In genomic region chr13:111789420-111790065, GRCm38 (mm10) we compare ENCODE assay signal across 10 mouse cellular contexts. TPM values are rescaled to one million over a fixed set of nuclear protein-coding genes. Genes with fewer than 3 reads are reported as not detected.
A peak's percentile ranks its signal among the peaks of the same experiment; 100 is the strongest.
DNase-seq lines count a peak whose midpoint lies in the region; ATAC-seq and TF ChIP-seq lines count a peak whose summit lies in the region.
"Had no signal": no experiment of that assay in that cellular context is flagged by ENCODE, and none has a peak within 500 bp of the region (broad histone marks: within the 10 kb centered on the region; RNA-seq: fewer than 3 reads in every experiment).

No protein-coding gene starts in this region.

- H3K9ac ChIP-seq in intestine, embryonic 15.5 days, result no peak overlapping the region; the same call in 1 of the 2 replicates
- H3K9ac ChIP-seq: forebrain, postnatal 0 days had no signal

- TF ChIP-seq CTCF in small intestine, adult 2 months (IDR thresholded peaks at IDR 0.05; ENCODE audit: extremely low read depth, insufficient read length, insufficient replicate concordance, low read depth, low read length), result peak; percentile 21; the same call in 1 of the 2 replicates

- no peaks in the 10 kb centered on the region for H3K9me3 ChIP-seq in heart, embryonic 10.5 days
- no peaks in the 10 kb centered on the region for H3K9me3 ChIP-seq in intestine, embryonic 15.5 days

- intact Hi-C loops in heart, postnatal 10 days (cut with DNase I), result loop anchor here (2.0 to 5.0 kb wide), 4 partner anchors 17 to 407 kb away; no protein-coding TSS in a partner anchor

- H3K4me1 ChIP-seq in heart, embryonic 10.5 days, result peaks cover 66% of the 10 kb centered on the region
- H3K4me1 ChIP-seq in intestine, embryonic 15.5 days (replicated peaks), result peaks cover 58% of the 10 kb centered on the region
- peaks cover 35% of the 10 kb centered on the region for H3K4me1 ChIP-seq in small intestine, adult 2 months (ENCODE audit: control insufficient read depth, insufficient read depth, insufficient read length, low read length)

- 0 out of 2 replicates have a peak, but pooled peaks cover 2% of the 10 kb centered on the region for H3K36me3 ChIP-seq in heart, embryonic 10.5 days
- no peaks in the 10 kb centered on the region for H3K36me3 ChIP-seq in intestine, embryonic 15.5 days
- H3K36me3 ChIP-seq in small intestine, adult 2 months (ENCODE audit: control insufficient read depth, insufficient read depth, low read length), result peaks cover 1% of the 10 kb centered on the region; the same call in 1 of the 2 replicates

- 37% methylated on average over 9 of the region's 9 CpGs for WGBS in heart, embryonic 10.5 days
- 24% methylated on average over 9 of the region's 9 CpGs for WGBS in intestine, embryonic 15.5 days
- WGBS in small intestine, adult 2 months, result 55% methylated on average over 9 of the region's 9 CpGs

- H3K27ac ChIP-seq in heart, embryonic 10.5 days, result peak overlapping the region; percentile 56
- 0 out of 2 replicates have a peak overlapping the region, but pooled peaks have one; percentile 38 for H3K27ac ChIP-seq in intestine, embryonic 15.5 days
- no peak overlapping the region for H3K27ac ChIP-seq in small intestine, adult 2 months (ENCODE audit: insufficient read depth, low read depth, low read length)

- H3K4me3 ChIP-seq in heart, embryonic 10.5 days, result 0 out of 2 replicates have a peak overlapping the region, but pooled peaks have one; percentile 15
- H3K4me3 ChIP-seq in intestine, embryonic 15.5 days (replicated peaks), result no peak overlapping the region
- H3K4me3 ChIP-seq in small intestine, adult 2 months (ENCODE audit: low read depth, low read length), result no peak overlapping the region

- H3K4me2 ChIP-seq in intestine, embryonic 15.5 days (replicated peaks), result peak overlapping the region; percentile 30; the same call in 1 of the 2 replicates

- no peak for TF ChIP-seq POLR2A in small intestine, adult 2 months (IDR thresholded peaks at IDR 0.05; ENCODE audit: low read depth, low read length)

- ATAC-seq in intestine, embryonic 15.5 days, result 0 out of 2 replicates have a peak, but pooled peaks have one; percentile 21
- ATAC-seq: forebrain, postnatal 0 days had no signal

- H3K27me3 ChIP-seq in heart, embryonic 10.5 days (ENCODE audit: insufficient read depth, poor library complexity, severe bottlenecking), result no peaks in the 10 kb centered on the region
- no peaks in the 10 kb centered on the region for H3K27me3 ChIP-seq in intestine, embryonic 15.5 days (replicated peaks)
- no peaks in the 10 kb centered on the region for H3K27me3 ChIP-seq in small intestine, adult 2 months (ENCODE audit: control insufficient read depth, insufficient read depth, low read length)

- no peak for DNase-seq in heart, embryonic 10.5 days (ENCODE audit: low spot score)
- no peak for DNase-seq in heart, postnatal 10 days
- DNase-seq in retina, postnatal 1 day, result peak; percentile 81
- no peak for DNase-seq in retina, embryonic 14.5 days (ENCODE audit: low spot score)
- no peak for DNase-seq in left cerebral cortex, adult 11 months (ENCODE audit: low spot score)
- DNase-seq in T-cell, adult 2 months (ENCODE audit: low spot score), result no peak
- DNase-seq: forebrain, postnatal 0 days; left cerebral cortex, postnatal 4 days had no signal

RNA-seq across cellular contexts. Expression of gene Map3k1, which starts 19.2 kb away (rescaled TPM):
- 13.8 and 16.6 TPM in 2 replicates for polyA plus RNA-seq in heart, embryonic 10.5 days (2016; fragmentation: Nextera tagmentation; extraction: Ambion mirVana)
- 10 to 100 TPM; 33.7 to 38.5 TPM for total RNA-seq in heart, postnatal 10 days (2021)
- 22.3 and 24.1 TPM in 2 replicates for polyA plus RNA-seq in intestine, embryonic 15.5 days (2015; fragmentation: Nextera tagmentation; extraction: Ambion mirVana)
- 5.1 and 15.0 TPM in 2 replicates for polyA plus RNA-seq in small intestine, adult 2 months (2012; rRNA removed)
